Mouse (Mus musculus): Measurements from ENCODE around the gene Zfp27. TPM values are rescaled to one million over a fixed set of nuclear protein-coding genes. Genes with fewer than 3 reads are reported as not detected.

Gene Zfp27
- 10 to 100 TPM; 15.4 to 16.6 TPM for total RNA-seq (2021)
- long read RNA-seq, experiment 1, partial matches to known transcripts: 0 of 9 reads
- long read RNA-seq, experiment 1, other reads (novel, unspliced or antisense): 7 of 9 reads
- long read RNA-seq, experiment 2, partial matches to known transcripts: 0 of 19 reads
- long read RNA-seq, experiment 2, other reads (novel, unspliced or antisense): 15 of 19 reads

DNA sequence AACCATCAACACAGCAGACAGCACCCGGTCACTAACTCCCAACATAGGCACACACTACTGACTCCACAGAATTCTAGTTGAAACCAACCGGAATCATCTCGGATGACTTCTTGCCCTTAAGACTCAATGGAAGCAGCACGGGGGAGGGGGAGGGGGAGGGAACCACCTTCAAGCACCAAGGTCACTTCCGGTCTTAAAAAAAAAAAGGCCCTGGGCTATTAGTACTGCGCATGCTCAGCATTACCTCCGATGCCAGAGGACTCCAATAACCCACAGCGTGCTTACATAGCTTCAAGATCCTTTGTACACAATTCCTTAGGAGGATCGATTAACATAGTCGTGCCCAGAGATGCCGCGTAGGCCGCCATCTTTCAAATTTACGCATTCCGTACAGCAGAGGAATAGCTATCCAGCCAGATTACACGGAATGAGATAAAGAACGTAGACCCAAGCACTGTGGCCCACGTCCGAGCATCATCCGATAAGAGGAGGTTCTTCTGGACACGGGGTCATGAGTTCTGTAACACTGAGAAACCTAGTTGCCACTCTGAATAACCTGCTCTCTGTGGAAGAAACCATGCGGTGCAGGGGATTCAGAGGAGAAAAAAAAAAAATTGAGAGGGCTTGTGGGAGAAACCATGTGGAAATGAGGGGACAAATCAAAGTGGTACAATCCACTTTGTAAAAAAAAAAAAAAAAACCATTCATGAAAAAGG, at the start of gene Zfp27:
Gene Zfp27, minus strand, starts transcription at position 607 of the 716 bp plus-strand sequence.
- peak in 1 of 2 experiments; percentile 29 for DNase-seq (ENCODE audit: low spot score in 2 of 2)

DNA sequence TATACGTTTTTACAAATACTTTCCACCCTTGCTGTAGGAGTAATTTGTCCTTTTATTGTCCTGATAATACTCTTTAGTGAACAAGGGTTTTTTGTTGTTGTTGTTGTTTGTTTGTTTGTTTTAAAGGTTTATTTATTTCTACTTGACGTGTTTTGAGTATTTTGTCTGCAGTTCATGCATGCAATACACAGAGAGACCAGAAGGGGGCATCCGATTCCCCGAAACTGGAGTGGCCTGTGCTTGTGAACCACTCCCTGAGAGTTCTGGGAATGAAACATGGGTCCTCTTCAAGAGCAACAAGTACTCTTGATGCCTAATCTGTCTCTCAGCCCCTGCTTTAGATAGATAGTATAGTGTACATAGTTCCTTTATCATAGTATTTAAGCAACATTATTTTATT, 48.4 kb upstream of the Zfp27 start:
- peak in 1 of 2 experiments; percentile 13 for DNase-seq (ENCODE audit: low spot score in 2 of 2)

DNA sequence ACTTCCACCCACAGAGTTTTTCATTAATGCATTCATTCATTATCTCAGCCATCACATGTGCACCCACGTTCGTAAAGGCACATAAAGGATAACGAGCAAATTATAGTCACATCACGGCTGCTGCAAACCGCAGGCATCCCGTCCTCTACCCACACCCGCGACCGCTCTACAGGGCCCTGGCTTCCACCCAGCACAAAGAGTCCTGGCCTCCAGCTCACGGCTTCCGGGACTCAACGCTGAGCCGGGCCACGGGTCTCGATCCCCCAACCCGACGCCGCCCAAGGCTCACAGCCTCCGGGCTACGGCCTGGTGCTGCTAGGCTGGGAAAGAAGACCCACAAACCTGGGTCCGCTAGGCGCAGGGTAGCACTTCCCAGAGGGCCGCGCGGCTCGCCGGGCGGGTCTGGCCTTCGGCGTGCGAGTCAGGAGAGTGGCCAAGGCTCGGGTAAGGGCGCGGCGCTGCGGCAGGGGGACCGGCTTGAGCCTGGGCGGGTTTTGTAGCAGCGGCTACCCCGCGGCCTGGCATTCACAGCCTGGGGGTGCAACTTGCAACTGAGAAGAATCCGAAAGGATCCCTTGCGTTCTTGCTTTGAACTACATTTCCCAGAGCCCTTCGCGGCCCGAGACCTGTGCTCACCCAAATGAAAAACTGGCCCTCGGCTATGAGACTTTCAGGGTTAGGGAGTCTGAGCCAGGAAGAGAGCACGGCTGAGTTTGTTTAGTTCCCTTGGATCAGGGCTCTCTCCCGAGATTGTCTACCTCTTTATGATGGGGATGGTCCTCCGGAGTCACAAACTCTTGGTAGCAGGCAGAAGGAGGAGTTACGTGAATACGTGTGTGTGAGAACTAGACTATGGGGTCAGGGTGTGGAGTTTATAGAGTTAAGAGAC, 47.4 kb upstream of the Zfp27 start, which contains the start of gene Zfp74:
Gene Zfp74, minus strand, starts transcription at position 577 of the 889 bp plus-strand sequence.
- peak; percentile 35 to 67 for DNase-seq (ENCODE audit: low spot score in 2 of 2)

DNA sequence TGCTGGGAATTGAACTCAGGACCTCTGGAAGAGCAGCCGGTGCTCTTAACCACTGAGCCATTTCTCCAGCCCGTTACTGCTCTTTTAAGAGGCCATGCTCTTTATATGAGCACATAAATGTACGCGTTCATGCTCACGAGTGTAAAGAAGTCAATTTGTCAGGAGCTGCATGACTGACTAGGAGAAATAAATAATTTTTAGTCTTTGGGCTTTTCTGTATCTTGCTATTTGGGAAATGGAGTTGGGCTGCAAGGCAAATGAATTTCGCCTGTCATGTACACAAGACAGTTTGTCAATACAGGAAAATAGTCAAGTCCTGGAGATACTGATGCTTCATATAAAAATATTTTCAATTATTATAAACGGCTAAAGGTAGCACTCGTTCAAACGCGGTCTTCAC, 46.7 kb upstream of the Zfp27 start:
- no peak for DNase-seq (ENCODE audit: low spot score in 2 of 2)

DNA sequence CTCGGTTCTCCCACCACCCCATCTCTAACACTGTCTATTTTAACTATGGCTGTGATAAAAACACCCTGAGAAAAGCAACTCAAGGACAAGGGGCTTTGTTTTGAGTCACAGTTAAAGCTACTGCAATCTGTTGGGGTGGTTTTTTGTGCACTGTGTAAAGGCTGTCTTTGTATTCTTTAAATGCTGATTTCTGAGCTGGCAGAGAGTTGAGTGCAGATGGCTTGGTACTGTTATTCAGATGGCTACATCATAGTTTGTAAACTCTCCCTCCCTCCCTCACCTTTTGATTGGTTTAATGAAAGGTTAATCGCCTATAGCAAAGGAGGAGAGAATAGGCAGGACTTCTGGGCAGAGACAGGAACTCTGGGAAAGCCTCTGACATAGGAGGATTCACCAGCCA, 37.8 kb upstream of the Zfp27 start:
- DNase-seq (ENCODE audit: low spot score in 2 of 2): no peak

DNA sequence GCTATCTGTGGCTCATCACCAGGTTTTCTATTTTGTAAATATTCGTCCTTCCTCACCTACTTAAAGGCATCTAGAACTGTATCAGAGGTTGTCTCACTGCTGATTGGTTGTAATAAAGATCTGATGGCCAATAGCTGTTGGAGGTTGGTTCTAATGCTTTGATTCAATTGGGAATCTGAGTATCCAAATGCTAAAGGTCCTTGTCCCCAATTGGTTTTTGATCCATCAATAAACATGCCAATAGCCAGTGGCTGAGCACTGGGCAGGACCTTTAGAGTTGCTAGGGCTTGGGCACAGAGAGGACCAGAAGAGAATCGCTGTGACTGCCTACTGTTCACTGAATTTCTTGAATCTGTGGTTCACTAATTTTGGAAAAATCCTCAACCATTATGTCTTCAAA, 37.3 kb upstream of the Zfp27 start:
- no peak for DNase-seq (ENCODE audit: low spot score in 2 of 2)

DNA sequence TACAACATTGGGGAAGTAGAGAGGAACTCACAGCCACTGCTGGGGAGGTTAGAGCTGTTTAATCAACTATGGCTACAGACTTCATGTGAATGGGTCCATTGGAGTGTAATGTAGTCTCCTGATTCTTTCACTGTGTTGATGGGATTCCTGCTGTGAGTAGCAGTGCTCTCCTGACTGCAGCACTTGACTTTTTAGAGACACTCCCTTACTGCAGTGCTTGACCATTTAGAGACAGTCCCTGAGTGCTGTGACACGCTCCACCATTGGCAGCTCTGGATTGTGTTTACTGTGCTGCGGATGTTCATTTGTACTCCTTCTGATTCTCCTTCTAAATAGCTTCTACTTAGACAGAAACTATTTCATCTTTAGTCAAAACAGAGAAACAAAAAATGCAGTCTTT, 36.4 kb upstream of the Zfp27 start:
- DNase-seq (ENCODE audit: low spot score in 2 of 2): no peak

DNA sequence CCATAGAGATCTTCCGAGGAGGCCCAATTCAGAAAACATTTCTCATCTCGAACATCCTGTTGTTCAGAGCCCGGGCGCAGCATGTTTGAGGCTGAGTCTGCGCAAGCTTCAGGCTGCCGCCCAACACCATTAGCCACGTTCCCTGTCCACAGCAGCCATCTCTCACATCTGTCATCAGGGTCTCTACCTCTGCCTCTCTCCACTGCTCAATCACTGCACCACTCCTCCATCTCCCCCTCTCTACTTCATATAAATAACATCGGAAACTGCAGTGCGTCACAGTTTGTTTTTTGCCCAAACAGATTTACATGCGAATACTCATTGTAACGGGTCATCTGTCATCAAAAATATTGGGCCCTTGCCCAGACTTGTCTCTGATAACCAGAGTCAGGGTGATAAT, 34.7 kb upstream of the Zfp27 start:
- DNase-seq (ENCODE audit: low spot score in 2 of 2): no peak

DNA sequence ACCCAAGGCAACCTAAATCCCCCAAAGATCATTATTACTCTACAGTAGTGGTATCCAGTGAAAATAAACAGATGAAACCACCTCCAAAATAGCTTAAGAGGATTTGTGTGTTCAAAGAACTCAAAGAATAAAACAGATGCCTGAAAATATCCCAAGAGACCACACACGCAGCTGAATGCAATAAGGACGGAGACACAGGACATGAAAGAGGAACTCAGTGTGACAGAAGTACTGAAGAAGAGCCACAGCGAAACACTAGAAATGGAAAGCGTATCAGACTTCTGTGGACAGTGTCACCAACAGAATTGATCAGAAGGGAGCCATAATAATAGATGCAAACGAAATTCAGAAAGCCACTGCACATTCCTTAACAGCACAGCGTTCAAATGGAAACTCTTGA, 32.5 kb upstream of the Zfp27 start:
- no peak for DNase-seq (ENCODE audit: low spot score in 2 of 2)

DNA sequence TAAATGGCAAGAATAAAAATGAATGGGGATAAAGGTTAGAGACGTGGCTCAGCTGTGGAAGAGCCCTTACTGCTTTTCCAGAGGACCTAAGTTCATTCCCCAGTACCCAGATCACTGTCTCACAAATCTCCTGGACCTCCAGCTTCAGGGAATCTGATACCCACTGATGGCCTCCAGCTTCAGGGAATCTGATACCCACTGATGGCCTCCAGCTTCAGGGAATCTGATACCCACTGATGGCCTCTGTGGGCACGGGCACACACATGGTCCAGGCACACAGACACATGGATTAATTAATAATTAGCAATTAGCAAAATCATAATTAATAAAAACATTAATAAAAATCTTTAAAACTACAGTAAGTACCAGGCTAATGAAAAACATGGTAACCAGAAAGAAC, 16.4 kb upstream of the Zfp27 start:
- DNase-seq (ENCODE audit: low spot score in 2 of 2): no peak

DNA sequence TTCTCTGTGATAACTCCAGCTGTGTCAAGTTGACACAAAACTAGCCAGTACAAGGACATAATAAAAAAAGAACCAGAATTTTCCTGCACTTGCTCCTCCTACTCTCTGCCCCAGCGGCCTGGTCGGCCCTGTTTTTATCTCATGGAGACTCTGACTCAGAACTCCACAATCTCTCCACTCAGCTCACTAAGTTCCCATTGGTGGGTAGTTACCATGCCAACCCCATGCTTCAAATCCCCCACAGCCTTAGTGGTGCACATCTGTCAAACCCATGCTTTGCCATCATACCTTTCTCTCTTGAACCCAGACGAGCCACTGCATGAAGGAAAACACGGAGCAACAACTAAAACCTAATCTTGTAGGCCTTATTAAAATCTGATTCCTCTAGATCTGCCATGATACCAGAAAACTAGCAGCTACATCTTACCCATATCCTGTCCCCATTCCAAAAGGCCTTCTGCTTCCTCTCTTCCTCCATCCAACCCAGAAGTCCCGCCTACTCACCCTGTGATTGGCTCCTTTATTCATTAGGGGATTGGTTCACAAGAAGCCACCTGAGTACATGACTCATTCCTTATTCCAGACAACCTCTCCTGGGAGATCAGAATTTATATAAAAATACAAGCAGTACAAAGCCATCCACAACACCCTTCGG, 15.2 kb upstream of the Zfp27 start:
- no peak for DNase-seq (ENCODE audit: low spot score in 2 of 2)

DNA sequence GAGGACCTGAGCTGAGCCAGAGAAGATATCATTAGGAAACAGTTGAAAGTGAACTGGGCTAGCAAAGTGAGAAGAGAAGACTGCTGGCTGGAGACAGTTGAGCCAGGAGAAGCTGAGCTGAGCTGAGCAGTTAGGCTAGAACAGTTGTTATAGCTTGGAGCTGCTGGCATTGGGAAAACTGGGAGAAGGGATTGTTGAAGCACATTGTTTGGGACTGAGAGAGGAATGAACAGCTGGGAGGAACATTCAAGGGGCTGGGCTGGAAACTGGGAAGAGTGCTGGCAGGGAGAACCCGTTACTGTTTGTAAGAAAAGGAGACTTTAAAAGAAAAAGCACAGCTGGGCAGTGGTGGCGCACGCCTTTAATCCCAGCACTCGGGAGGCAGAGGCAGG, 11.7 kb upstream of the Zfp27 start:
- DNase-seq (ENCODE audit: low spot score in 2 of 2): no peak

DNA sequence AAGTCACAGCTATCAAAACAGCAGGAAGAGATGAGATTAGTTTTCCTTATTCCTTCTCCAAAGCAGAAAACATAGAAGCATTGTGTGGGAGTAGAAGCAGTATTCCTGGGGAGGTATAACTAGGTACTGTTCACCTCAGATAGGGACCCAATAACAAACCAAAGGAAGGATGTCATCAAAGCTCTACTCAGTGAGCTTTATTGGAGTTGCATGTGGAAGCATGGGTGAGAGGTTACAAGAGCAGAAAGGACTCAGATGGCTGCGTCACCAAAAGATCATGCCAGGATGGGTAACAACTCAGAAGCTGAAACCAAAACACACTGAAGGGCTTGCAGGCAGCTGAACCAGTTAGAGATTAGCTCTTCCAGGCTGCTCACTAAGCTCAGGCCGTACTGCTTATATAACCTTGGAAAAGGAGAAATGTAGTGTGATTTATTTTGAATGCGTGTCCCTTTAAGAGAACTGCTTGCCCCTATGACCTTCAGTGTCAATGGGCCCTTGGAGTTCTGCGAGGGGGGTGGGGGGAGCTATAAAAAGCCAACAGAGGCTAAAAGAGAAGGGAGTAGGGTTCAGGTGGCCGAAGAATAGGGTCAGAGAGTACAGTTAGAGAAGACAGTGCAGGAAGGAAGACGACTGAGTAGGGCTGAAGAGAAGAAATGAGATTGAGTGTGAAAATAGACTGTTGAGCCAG, 11.1 kb upstream of the Zfp27 start:
- no peak for DNase-seq (ENCODE audit: low spot score in 2 of 2)

DNA sequence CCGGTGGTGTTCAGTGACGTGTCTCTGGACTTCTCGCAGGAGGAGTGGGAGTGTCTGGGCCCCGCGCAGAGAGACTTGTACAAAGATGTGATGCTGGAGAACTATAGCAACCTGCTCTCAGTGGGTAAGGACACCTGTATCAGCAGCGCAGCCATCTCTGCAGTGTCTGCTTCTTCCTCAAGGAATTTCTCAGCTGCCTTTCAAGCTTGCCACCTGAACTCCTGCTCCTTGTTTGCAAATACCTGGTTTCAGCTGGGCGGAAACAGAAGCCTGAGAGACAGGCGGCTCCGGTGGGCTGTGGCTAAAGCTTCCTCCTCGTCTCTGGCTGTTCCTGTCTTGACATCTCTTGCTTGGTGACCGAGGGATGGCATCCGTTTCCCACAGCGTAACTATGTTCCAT, 5.8 kb upstream of the Zfp27 start:
- no peak for DNase-seq (ENCODE audit: low spot score in 2 of 2)

DNA sequence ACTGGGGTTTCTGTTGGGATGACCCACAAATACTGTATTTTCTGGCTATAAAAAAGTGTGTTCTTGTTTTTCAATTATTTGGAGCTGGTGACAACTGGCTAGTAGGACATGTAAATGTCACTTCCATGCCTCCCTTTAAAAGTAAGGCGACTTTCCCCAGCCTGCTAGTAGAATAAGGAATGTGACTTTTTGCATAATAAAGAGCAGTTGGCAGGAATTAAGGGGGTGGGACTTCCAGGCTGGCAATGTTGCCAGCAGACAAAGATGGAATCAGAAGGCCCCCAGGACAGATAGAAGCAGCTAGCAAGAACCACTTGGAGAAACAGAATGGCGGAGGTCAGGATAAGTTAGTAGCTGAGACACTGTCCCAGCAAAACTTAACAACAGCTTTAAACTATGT, 3.9 kb upstream of the Zfp27 start:
- DNase-seq (ENCODE audit: low spot score in 2 of 2): no peak

DNA sequence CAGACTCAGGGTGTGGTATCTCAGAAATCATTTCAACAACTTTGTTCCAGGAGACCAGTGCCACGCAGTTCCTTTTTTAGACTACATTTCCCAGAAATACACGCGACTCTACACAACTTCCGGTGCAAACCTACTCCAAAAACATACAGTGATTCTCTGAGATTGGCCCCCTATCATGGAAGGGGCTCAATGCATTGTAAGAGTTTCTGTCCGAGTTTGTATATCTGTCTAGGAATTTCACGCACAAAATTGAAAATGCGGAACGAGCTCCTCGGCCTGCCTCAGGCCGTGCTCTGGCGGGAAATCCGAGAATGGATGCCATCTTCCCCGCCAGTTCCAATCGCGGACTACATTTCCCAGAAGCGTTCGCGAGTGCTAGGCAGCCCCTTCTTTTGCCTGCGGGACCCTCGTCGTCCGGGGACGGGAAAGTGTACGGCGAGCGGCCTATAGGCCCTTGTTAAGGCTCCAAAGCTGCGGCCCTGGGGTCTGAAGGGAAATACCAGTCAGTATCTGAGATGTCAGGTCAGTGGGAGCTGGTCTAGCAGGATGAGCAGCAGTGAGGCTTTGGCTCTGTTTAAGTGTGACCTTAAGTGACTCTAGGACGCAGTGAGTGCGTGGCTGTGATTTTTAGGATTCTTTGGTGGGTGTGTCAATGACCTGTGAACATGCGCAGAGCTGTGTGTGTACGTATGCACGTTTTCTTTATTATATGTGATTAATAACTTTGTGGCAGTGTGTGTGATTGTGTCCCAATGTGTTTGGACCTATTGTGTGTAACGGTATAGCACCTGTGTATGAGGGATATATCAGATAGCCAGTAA, 2.0 kb upstream of the Zfp27 start, which contains the start of gene Zfp383:
Gene Zfp383, plus strand, starts transcription at position 94 of the 821 bp plus-strand sequence.
- peak; percentile 44 to 61 for DNase-seq (ENCODE audit: low spot score in 2 of 2)

DNA sequence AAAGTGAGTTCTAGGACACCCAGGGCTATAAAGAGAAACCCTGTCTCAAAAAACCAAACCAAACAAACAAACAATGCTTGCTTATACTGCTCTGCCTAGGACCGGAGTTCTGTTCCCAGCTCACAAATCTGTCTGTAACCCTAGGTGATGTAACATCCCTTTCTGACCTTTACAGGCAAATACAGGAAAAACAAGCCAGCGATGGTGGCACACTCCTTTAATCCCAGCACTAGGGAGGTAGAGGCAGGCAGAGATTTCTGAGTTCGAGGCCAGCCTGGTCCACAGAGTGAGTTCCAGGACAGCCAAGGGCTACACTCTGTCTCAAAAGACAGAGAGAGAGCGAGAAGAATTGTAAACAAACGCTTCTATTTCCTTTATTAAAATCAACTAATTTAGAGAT, 834 bp upstream of the Zfp27 start:
- no peak for DNase-seq (ENCODE audit: low spot score in 2 of 2)

DNA sequence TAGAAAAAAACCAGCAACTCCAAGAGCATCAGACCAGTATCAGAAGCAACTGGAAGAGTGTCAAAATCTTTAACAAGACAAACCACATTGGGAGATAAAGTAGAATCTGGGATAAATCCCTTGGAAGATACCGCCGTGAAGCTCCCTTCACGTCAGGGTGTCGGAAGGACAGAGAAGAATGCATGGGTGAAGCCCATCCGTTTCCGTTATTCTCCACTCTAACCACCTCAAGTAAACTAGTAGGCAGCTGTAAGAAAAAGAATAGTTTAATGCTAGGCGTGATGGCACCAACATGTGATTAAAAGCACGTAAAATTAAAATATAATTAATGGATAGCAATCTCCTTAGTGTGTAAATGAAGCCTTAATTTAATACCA, 298 bp upstream of the Zfp27 start:
- no peak for DNase-seq (ENCODE audit: low spot score in 2 of 2)

DNA sequence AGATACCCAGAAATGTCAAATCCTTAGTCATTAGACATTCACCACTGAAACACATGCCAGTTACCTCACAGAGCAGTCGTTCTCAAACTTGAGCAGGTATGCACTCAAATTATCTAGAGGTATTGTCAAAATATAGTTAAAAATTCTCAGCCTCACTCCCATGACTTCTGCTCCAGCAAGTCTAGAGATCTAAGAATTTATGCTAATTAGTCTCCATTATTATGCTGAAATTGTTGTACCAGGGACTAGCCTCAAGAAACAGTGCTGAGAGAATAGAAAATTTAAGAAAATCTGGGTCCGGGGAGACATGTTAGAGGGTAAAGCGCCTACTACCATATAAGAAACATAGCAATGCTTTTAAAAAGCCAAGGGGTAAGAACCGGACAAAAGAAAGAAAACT, 2.3 kb downstream of the Zfp27 start:
- DNase-seq (ENCODE audit: low spot score in 2 of 2): no peak

DNA sequence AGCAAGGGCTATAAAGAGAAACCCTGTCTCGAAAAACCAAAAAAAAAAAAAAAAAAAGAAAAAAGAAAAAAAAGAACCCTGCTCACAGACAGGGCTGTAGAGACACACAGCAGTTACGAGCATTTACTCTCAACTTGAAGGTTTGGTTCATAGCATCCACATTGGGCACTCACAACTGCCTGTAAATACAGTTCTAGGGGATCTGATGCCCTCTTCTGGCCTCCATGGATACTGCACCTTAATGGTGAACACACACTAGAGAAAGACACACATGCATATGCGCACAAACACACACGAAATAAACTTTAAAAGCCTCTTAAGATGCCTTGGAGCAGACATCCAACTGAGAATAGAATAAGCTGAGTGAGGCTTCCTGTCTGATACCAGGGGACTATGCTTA, 8.0 kb downstream of the Zfp27 start:
- no peak for DNase-seq (ENCODE audit: low spot score in 2 of 2)
